Mouse (Mus musculus) liver, embryonic 14.5 days (tissue): ENCODE data around the gene She. TPM values are rescaled to one million over a fixed set of nuclear protein-coding genes. Genes with fewer than 3 reads are reported as not detected.

Source experiments
- ATAC-seq: fragments of 200-750 bp; cut with Nextera tagmentation; 2 replicates; pipeline ENCODE4 v1.8.0; 2017; ENCODE audit warnings: moderate number of reproducible peaks, mild to moderate bottlenecking, moderate library complexity; ENCODE audit not compliant: insufficient read depth
- DNase-seq, 3 experiments: peaks; one replicate each; pipeline ENCODE4 v3.0.0-alpha.2; 2012 to 2013; ENCODE audit warnings: low read depth in 3 of 3, low spot score in 3 of 3
- H3K27ac ChIP-seq: fragments of 300-500 bp; sonication (generic); 2 replicates; pipeline ENCODE4 v1.5.1; 2014; ENCODE audit warnings: moderate library complexity, mild to moderate bottlenecking, control low read depth, inconsistent platforms
- H3K27me3 ChIP-seq: fragments of 300-500 bp; sonication (generic); 2 replicates; pipeline ENCODE4 v1.6.1; 2014; ENCODE audit warnings: mild to moderate bottlenecking, low read length, moderate library complexity; ENCODE audit not compliant: control insufficient read depth, insufficient read depth
- H3K36me3 ChIP-seq: fragments of 300-500 bp; sonication (generic); replicated peaks from 2 replicates; pipeline ENCODE4 v1.6.1; 2014; ENCODE audit warnings: low read depth; ENCODE audit not compliant: control insufficient read depth, insufficient read depth
- H3K4me1 ChIP-seq, 2 experiments: fragments of 200-500 bp in 1 of 2; fragments of 300-500 bp in 1 of 2; sonication (generic) in 1 of 2; replicated peaks; 2 replicates each; pipeline ENCODE4 v1.6.1; 2012 to 2014; ENCODE audit warnings: antibody characterized with exemption in 1 of 2, inconsistent platforms in 1 of 2, low read length in 1 of 2; ENCODE audit not compliant: control insufficient read depth in 2 of 2, insufficient read depth in 2 of 2
- H3K4me2 ChIP-seq: fragments of 300-500 bp; sonication (generic); 2 replicates; pipeline ENCODE4 v1.6.1; 2014; ENCODE audit warnings: low read depth, mild to moderate bottlenecking, control low read depth, moderate library complexity
- H3K4me3 ChIP-seq, 2 experiments: fragments of 200-500 bp in 1 of 2; fragments of 300-500 bp in 1 of 2; sonication (generic) in 1 of 2; 2 replicates each; pipeline ENCODE4 v1.5.1; 2012 to 2014; ENCODE audit warnings: low read depth in 2 of 2, low read length in 2 of 2, mild to moderate bottlenecking in 2 of 2, control low read depth in 1 of 2, inconsistent platforms in 1 of 2, moderate library complexity in 1 of 2; ENCODE audit not compliant: insufficient read depth in 1 of 2
- H3K9ac ChIP-seq: fragments of 300-500 bp; sonication (generic); replicated peaks from 2 replicates; pipeline ENCODE4 v1.6.1; 2014; ENCODE audit warnings: mild to moderate bottlenecking, control low read depth, moderate library complexity
- H3K9me3 ChIP-seq: fragments of 300-500 bp; sonication (generic); 2 replicates; pipeline ENCODE4 v1.6.1; 2016; ENCODE audit warnings: low read length, mixed read lengths; ENCODE audit not compliant: control insufficient read depth
- CTCF ChIP-seq: IDR thresholded peaks from 2 replicates; pipeline ENCODE4 v1.5.1; 2016; ENCODE audit warnings: antibody characterized with exemption, low read depth, control low read depth
- EP300 ChIP-seq: IDR thresholded peaks from 2 replicates; pipeline ENCODE4 v1.6.1; 2016; ENCODE audit warnings: antibody characterized with exemption, low read depth
- WGBS: fragments of 180-500 bp; shearing (Covaris S2); extraction: QIAGEN DNeasy Blood & Tissue Kit; methylation state at CpG from one replicate; pipeline ENCODE4 v1.1.7; 2014; ENCODE audit not compliant: insufficient replicate concordance; 5-methylcytosine and 5-hydroxymethylcytosine counted together
- polyA plus RNA-seq, 2 experiments: library from polyadenylated mRNA; depleted of rRNA in 1 of 2; stranded (reverse) in 1 of 2; unstranded in 1 of 2; fragments of >200 nt; fragmentation: Nextera tagmentation in 1 of 2; extraction: Ambion mirVana in 1 of 2; gene quantifications; 2 replicates each; pipeline versions ENCODE4 v1.2.1 to v1.2.3; 2012 to 2014

The She gene
- polyA plus RNA-seq, 2 experiments, result 0.55 to 0.81 TPM

DNA sequence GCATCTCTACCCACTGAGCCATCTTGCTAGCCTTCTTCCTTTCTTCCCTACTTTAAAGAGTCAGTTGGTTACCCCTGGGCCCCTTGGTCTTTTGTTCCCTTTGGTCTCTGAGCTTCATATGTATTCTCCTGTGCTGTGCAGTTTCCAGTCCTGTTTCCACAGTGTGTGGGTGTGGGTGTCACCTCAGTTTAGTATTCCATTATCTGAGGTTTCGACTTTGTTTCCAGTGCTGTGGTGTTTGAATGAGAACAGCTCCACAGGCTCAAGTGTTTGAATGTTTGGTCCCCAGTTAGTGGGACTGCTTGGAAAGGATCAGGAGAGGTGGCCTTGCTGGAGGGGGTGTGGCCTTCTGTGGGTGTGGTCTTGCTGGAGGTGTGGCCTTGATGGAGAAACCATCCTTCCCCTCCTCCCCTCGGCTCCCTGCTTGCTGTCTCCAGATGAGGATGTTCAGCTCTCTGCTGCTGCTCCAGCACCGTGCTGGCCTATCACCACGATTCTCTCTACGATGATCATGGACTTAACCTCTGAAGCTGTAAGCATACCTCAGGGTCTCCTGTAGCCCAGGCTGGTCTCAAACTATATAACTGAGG, 61.4 kb downstream of the She start:
- Histone ChIP-seq H3K4me2 (no peak overlapping the region), H3K4me3 (no peak overlapping the region)

DNA sequence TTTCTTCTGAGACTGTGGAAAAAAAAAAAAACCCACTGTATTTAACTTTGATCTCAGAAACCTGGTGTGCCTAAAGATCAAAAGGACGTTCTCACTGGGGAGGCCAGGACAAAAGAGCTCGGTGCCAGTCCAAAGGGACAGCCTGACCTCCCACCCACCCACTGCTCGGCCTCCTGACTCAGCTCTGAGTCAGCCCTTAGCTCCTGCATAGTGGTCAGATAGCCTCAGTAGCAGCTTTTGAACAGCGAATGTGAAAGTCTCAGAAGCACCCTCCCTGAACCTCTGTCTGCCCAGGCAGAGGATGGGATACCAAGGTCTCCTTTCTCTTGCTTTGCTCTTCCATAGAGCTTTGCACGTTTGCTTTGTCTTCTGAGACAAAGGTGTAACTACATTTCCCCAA, 65.4 kb downstream of the She start:
- H3K4me3 ChIP-seq, result no peak overlapping the region
- H3K4me2 ChIP-seq, result no peak overlapping the region
- no peaks in the 10 kb centered on the region for H3K36me3 ChIP-seq
- H3K27me3 ChIP-seq, result no peaks in the 10 kb centered on the region
- no peak for ATAC-seq
- 35% methylated on average over 5 of the region's 5 CpGs for WGBS
- no peaks in the 10 kb centered on the region for H3K9me3 ChIP-seq
- no peak overlapping the region for H3K27ac ChIP-seq
- no peak overlapping the region for H3K9ac ChIP-seq
- no peak for DNase-seq
- peaks cover 5 to 9% of the 10 kb centered on the region in 2 experiments for H3K4me1 ChIP-seq
- TF ChIP-seq CTCF (no peak), EP300 (no peak)

More for the DNA sequence above, 61.4 kb downstream of the She start:
- no peaks in the 10 kb centered on the region for H3K36me3 ChIP-seq
- WGBS, result 70% methylated on average over 5 of the region's 5 CpGs
- TF ChIP-seq CTCF (no peak), EP300 (no peak)
- no peak overlapping the region for H3K9ac ChIP-seq
- H3K27ac ChIP-seq, result no peak overlapping the region
- DNase-seq, result no peak
- H3K4me1 ChIP-seq, result peaks cover 0 to 8% of the 10 kb centered on the region in 2 experiments; a peak in 2 of 4 replicates
- H3K27me3 ChIP-seq, result no peaks in the 10 kb centered on the region
- no peak for ATAC-seq
- no peaks in the 10 kb centered on the region for H3K9me3 ChIP-seq

DNA sequence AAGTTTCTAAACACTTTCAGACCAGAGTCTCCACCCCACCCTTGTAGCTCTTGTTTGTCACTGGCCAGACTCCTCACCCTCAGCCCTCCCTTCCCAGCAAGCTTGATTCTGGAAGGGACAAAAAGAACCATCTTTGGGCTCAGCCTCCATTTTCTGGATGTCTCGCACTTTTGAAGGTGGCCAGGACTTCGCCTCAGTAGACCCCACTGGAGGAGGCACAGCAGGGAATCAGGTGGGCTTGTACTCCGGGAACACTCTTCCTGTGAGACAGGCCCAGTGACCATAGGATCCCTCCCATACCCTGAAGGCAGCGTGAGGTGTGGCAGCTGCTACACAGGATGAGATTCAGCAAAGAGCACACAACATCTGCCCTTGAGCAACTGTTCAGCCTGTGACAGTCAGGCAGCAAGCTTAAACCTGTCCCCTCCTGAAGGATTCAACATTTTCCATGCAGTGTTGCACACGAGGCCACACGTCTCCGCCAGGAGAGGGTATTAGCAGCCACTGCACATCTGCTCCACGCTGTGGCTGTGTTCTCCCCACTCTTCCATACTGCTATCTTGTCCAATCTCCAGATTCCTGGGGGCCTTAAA, 66.1 kb downstream of the She start:
- Histone ChIP-seq H3K9ac (no peak overlapping the region), H3K4me1 (peaks cover 10 to 16% of the 10 kb centered on the region in 2 experiments), H3K27me3 (no peaks in the 10 kb centered on the region), H3K4me3 (no peak overlapping the region), H3K4me2 (no peak overlapping the region), H3K36me3 (no peaks in the 10 kb centered on the region), H3K27ac (no peak overlapping the region), H3K9me3 (no peaks in the 10 kb centered on the region)
- no peak for TF ChIP-seq EP300
- TF ChIP-seq CTCF, result no peak
- DNase-seq (no peak), ATAC-seq (no peak)
- 70% methylated on average over 8 of the region's 8 CpGs for WGBS

DNA sequence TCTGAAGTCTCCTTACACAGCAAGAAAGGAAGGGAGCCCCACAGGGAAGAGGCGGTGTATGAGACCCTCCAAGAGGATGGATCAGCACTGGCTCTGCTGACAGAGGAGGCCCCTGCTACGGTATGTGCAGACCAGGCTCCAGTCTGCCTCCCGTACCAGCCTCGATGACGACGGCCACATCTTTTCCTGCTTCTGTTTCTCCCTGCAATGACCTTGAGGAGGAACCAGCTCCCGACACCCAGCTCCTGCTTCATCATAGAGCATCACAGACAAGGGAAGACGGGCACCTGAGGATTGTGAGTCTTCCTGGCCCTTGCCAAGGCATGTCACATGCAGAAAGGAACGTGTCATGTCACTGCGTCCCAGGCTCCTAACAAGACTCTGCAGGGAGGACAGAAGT, 66.8 kb downstream of the She start:
- H3K9me3 ChIP-seq, result no peaks in the 10 kb centered on the region
- H3K27ac ChIP-seq, result no peak overlapping the region
- no peak overlapping the region for H3K4me2 ChIP-seq
- no peak for TF ChIP-seq CTCF
- no peak for TF ChIP-seq EP300
- H3K36me3 ChIP-seq, result no peaks in the 10 kb centered on the region
- no peak overlapping the region for H3K9ac ChIP-seq
- WGBS, result 72% methylated on average over 10 of the region's 10 CpGs
- DNase-seq, result no peak
- ATAC-seq, result no peak
- no peak overlapping the region for H3K4me3 ChIP-seq
- H3K27me3 ChIP-seq, result no peaks in the 10 kb centered on the region
- peaks cover 10 to 19% of the 10 kb centered on the region in 2 experiments for H3K4me1 ChIP-seq

- ATAC-seq, result no peak
- Histone ChIP-seq H3K4me1 (peaks cover 10 to 19% of the 10 kb centered on the region in 2 experiments), H3K36me3 (no peaks in the 10 kb centered on the region), H3K9me3 (no peaks in the 10 kb centered on the region), H3K27me3 (no peaks in the 10 kb centered on the region), H3K27ac (no peak overlapping the region), H3K4me3 (no peak overlapping the region), H3K4me2 (no peak overlapping the region), H3K9ac (no peak overlapping the region)
- no peak for DNase-seq
- WGBS, result 52% methylated on average over 5 of the region's 5 CpGs
- no peak for TF ChIP-seq EP300
- no peak for TF ChIP-seq CTCF
Measured at GRCm38 (mm10) chr3:89898870-89899510, 67.8 kb downstream of the She start.
